Mouse (Mus musculus): ENCODE measurements around the gene Zfp967. TPM values are rescaled to one million over a fixed set of nuclear protein-coding genes. Genes with fewer than 3 reads are reported as not detected.
"Not testable (repeated sequence)": the region's sequence is repeated elsewhere in the genome, so short reads cannot be mapped to it uniquely, and the experiment has no call there.

Gene Zfp967
- total RNA-seq (2014; rRNA removed) (not detected in 2 replicates), polyA plus RNA-seq (2015; fragmentation: Nextera tagmentation; extraction: Ambion mirVana) (not detected in 2 replicates)

- H3K4me2 ChIP-seq (ENCODE audit: low read depth, low read length, poor library complexity, severe bottlenecking); H3K36me3 ChIP-seq (ENCODE audit: insufficient read depth, low read length); H3K4me1 ChIP-seq (ENCODE audit: insufficient read depth, low read length); H3K9me3 ChIP-seq (ENCODE audit: low read length); H3K4me3 ChIP-seq (ENCODE audit: low read depth, low read length); H3K9ac ChIP-seq (replicated peaks; ENCODE audit: low read length, poor library complexity, severe bottlenecking); H3K27me3 ChIP-seq (ENCODE audit: insufficient read depth, low read length); DNase-seq (ENCODE audit: low spot score); H3K27ac ChIP-seq (ENCODE audit: low read depth, low read length); ATAC-seq (ENCODE audit: low FRiP score): not testable (repeated sequence)
- WGBS: no CpG with 5 or more reads among the region's 9 CpGs
Measured at GRCm38 (mm10) chr2:176520756-176521155, at the start of gene Zfp967. Gene Zfp967, plus strand, starts transcription at chr2:176521056.

GRCm38 (mm10) chr2:176486683-176487082 is 34.2 kb upstream of the Zfp967 start, which contains the start of gene Gm14434:
Gene Gm14434, minus strand, starts transcription at chr2:176486783.
- WGBS: no CpG with 5 or more reads among the region's 4 CpGs
- H3K9me3 ChIP-seq (ENCODE audit: low read length); H3K4me3 ChIP-seq (ENCODE audit: low read depth, low read length); H3K4me1 ChIP-seq (ENCODE audit: insufficient read depth, low read length); H3K4me2 ChIP-seq (ENCODE audit: low read depth, low read length, poor library complexity, severe bottlenecking); ATAC-seq (ENCODE audit: low FRiP score); H3K36me3 ChIP-seq (ENCODE audit: insufficient read depth, low read length); H3K9ac ChIP-seq (replicated peaks; ENCODE audit: low read length, poor library complexity, severe bottlenecking); H3K27me3 ChIP-seq (ENCODE audit: insufficient read depth, low read length); H3K27ac ChIP-seq (ENCODE audit: low read depth, low read length); DNase-seq (ENCODE audit: low spot score): not testable (repeated sequence)

Other genes starting within 250 kb of the Zfp967 start
- gene Gm11009, start 201.6 kb upstream of the Zfp967 start, total RNA-seq (2014; rRNA removed): not detected in 2 replicates
- not detected in 2 replicates for gene Gm11009, start 201.6 kb upstream of the Zfp967 start, polyA plus RNA-seq (2015; fragmentation: Nextera tagmentation; extraction: Ambion mirVana)
- gene Gm14435, start 97.5 kb upstream of the Zfp967 start, total RNA-seq (2014; rRNA removed): 4.9 and 5.2 TPM in 2 replicates
- gene Gm14435, start 97.5 kb upstream of the Zfp967 start, polyA plus RNA-seq (2015; fragmentation: Nextera tagmentation; extraction: Ambion mirVana): 11.5 and 13.7 TPM in 2 replicates
- gene Gm14434, start 34.3 kb upstream of the Zfp967 start, total RNA-seq (2014; rRNA removed): 12.3 and 13.3 TPM in 2 replicates
- gene Gm14434, start 34.3 kb upstream of the Zfp967 start, polyA plus RNA-seq (2015; fragmentation: Nextera tagmentation; extraction: Ambion mirVana): 24.9 and 26.4 TPM in 2 replicates
- gene Gm14308, start 115.3 kb downstream of the Zfp967 start, total RNA-seq (2014; rRNA removed): 8.2 and 14.9 TPM in 2 replicates
- gene Gm14308, start 115.3 kb downstream of the Zfp967 start, polyA plus RNA-seq (2015; fragmentation: Nextera tagmentation; extraction: Ambion mirVana): 18.4 and 21.1 TPM in 2 replicates
- 7.5 and 11.6 TPM in 2 replicates for gene Zfp973, start 149.5 kb downstream of the Zfp967 start, total RNA-seq (2014; rRNA removed)
- 9.4 and 11.2 TPM in 2 replicates for gene Zfp973, start 149.5 kb downstream of the Zfp967 start, polyA plus RNA-seq (2015; fragmentation: Nextera tagmentation; extraction: Ambion mirVana)
- gene Gm14305, start 187.3 kb downstream of the Zfp967 start, total RNA-seq (2014; rRNA removed): 30.3 and 39.6 TPM in 2 replicates
- gene Gm14305, start 187.3 kb downstream of the Zfp967 start, polyA plus RNA-seq (2015; fragmentation: Nextera tagmentation; extraction: Ambion mirVana): 43.0 and 43.4 TPM in 2 replicates

Measured in midbrain, postnatal 0 days (tissue).